Mouse (Mus musculus) gastrocnemius, postnatal 10 days (tissue): ENCODE results near the gene Tbck. TPM values are rescaled to one million over a fixed set of nuclear protein-coding genes. Genes with fewer than 3 reads are reported as not detected.
A peak's percentile ranks its signal among the peaks of the same experiment; 100 is the strongest.

Source experiments
- DNase-seq: peaks from one replicate; pipeline ENCODE4 v3.0.0; 2021; ENCODE audit warnings: mixed read lengths
- total RNA-seq, 2 experiments: library from RNA; stranded (reverse); gene quantifications; 2 replicates each; pipeline ENCODE4 v1.2.3; 2021

The Tbck gene
- total RNA-seq, 2 experiments from 2014 or later = 11.0 to 11.1 TPM

DNA sequence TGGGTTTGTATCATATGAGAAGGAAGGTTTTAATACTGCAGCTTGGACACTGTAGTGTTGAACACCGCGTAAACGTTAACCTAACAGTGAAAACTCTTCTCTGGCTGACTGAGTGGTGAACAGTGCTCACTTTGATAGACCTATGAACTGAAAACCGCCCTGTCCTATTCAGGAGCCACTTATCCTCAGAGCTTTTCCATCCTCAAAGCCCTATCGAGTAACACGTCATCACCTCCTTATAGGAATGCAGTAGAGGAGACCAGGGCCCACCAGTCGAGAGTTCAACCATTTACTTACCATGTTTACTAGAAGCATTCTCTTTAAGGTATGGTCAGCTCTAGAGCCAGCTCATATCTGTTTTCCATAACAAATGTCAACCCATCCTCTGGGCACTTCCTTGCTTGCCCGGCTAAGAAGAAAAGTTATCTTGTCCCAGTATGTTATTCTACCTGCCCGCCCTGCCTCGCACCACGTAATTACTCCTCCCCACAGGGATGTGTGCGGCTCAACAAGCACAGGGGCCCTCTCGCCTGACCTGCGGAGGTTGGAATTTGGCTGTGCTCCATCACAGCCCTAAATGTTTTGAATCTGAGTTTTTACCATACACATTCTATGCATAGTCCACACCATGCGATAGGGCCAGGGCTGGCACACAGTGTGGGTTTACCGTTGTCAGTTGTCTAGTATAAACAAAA lies 147.4 kb downstream of the Tbck start:
- no peak for DNase-seq

DNA sequence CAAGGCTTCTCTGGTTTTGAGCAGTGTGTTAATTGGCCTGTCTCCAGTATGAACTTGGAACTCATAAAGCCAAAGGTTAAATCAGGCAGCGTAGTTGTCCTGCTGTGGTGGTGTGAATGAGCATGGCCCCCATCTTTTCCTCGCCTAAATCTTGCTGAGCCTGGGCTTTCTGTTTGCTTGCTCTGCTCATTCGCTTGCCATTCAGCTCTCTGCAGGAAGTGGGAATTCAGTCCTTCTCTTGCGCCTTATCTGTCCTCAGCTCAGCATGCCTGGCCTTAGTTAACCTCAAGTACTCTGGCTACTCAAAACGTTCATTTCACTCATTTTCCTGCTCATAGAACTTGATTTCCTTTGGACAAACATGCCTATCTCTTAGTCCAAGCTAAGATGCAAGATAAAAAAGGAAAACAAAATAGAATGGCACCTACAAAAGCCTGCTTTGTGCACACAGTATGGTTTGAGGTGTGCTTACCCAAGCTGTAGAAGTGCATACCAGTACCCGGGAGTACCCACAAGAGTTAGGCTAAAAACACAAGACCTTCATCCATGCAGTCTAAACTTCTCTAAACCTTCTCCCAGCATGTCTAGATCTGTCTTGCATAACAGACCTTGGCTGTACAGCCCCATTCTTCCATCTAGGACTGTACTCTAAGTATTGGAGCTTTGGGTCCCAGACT lies 151.3 kb downstream of the Tbck start:
- no peak for DNase-seq

DNA sequence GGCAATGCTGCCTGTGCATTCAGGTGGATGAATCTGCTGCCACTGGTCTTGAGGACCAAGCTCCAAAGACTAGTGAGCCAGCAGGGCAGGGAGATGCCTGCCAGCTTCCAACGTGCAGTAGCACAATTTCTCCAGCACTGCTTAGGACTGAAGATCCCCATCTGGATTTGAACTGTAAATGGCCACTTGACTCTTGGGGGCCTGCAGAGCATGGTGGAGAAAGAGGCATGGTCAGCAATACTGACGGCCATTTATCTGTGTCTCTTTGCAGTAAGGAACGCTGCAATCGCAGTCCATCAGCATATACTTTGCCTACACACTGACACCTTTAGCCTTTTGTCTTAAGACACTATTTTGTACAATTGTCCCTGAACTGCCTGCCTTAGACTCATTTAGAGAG lies 153.2 kb downstream of the Tbck start:
- no peak for DNase-seq

DNA sequence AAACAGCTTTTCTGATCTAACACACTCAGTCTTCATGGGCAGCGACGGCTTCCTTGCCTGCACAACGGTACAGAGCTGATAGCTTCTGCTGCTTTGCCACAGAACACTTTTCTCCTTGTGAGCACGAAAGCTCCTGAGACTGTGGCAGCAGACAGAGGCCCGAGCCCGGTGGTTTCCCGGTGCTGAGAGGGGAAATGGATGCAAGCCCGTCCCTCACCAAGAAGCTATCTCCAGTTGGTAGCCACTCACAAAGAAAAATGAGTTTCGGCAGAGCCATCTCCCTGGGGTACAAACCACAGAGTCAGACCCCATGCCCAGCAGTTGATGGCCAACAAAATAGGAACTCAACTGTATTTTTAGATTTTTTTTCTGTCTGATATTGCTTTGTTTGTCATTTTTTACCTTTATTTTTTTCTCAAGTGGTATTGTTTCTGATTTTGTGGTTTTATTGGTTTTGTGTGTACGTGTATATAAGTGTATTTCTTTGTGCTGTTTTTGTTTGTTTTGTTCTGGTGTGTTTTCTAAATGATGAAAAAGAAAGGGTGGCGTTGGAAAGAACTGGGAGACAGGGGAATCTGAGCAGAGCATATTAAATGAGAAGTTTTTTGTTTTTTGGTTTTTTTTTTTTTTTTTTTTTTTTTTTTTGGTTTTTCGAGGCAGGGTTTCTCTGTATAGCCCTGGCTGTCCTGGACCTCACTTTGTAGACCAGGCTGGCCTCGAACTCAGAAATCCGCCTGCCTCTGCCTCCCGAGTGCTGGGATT lies 154.9 kb downstream of the Tbck start:
- no peak for DNase-seq

DNA sequence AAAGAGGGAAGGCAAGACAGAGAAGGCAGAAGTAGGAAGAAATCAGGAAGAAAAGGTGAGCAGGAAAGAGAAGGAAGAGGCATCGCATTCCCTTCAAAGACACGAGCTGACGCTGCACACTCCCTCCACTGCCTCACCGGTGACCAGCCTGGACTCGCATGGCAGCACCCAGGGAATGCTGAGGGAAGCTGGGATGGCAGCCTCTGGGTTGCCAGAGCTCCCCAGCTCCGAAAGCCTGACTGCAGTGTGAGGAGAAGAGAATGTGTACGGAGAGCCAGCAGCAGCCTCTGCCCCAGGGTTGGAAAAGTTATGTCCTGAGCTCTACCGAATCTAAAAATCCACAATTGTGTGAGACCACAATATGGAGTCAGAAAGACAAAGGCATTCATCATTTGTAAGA lies 155.6 kb downstream of the Tbck start:
- DNase-seq = no peak

DNA sequence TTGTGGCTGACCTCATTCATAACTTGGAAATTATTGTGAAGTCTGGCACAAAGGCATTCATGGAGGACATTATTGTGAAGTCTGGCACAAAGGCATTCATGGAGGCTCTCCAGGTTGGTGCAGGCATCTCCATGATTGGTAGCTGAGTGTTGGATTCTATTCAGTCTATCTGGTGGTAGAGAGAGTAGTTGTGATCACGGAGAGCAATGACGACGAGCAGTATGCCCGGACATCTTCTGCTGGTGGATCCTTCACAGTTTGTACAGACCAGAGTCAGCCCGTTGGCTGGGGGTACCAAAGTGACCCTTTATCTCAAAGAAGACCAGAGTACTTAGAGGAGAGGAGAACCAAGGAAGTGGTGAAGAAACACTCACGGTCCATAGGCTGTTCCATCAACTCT lies 158.7 kb downstream of the Tbck start:
- no peak for DNase-seq

DNA sequence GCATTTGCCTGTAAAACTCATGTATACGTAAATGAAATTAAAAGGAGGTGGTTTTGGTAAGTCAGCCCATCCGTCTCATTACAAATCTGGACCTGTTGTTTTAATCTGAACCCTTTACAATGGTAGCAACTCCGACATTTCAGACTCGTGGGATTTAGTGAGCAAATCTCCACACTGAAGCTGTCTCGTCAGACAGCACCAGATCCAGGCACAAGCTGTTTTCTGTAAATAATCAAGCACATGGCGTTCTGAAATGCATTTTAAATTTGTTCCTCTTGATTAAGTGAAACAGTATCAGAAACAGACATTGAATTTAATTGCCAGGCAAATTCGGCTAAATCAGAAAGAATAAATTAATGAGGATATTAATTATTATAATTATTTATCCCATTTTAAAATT lies 165.7 kb downstream of the Tbck start:
- no peak for DNase-seq

DNA sequence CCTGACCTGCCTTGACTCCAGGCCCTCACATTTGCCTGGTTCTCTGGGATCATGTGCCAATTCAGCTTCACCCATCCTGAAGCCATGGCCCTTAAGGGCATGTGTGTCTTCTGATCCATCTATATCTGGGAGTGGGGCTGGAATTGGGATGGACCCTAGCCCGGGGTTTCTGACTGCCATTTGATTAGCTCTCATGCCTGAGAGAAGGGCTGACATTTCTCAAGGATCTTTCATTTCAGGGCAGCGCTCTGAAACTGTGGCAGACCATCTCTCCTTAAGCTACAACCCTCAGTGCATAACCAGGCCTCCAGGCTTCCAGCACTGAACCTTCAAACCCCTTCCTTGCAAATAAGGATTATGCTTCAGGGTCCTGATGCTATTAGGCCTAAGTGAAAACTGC lies 166.5 kb downstream of the Tbck start:
- no peak for DNase-seq

DNA sequence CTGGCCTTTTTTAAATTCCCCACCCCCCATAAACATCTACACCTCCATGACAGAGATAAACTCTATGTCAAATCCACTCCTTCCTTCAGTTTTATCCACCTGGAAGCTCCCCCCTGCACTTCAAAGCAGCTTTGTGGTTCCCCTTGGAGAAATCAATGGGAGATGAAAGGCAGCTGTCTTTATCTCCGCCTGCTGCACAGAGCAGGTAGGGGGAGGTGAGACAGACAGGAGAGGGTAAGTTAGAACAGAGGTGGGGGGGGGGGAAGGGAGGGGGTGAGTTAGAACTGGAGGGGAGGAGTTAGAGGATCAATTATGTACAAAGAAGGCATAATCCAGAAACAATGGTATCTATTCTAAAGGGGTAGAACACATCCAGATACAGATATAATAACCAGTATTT lies 167.5 kb downstream of the Tbck start:
- no peak for DNase-seq

DNA sequence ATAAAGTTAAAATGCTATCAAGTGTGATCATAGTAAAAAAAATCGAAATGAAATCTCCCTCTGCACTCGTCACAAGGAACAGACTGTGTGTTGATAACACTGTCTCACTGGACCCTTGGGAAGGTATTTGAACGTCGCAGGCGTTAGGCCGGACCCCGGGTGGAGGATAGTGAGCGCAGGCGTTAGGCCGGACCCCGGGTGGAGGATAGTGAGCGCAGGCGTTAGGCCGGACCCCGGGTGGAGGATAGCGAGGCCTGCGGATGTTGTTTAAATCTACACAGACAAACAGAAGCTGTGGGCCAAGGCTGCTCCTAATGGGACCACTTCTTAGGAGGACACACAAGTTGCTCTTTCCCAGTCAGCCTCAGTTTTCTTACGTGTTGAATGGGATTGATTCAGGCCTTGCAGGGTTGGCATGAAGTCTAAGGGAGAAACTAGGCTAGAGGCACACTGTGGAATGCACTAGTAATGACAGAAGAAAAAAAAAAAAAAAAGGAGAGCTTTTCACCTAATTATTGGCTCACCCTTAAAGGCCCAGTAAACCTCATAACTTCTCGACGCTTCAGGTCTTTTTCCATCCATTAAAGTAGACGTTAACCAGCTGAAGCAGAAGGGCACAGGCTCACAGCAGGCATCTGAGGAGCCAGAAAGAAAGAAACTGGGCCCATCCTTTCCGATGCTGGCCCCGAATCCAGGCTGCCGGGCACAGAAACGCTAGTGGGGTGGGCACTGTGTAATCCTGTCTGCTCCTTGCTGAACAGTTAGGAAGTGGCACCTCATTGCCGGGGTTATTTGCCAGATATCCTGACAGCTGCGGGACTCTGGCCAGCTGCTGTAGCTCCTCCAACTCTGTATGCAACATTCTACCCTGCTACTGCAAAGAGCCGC lies 168.1 kb downstream of the Tbck start:
- DNase-seq = peak; percentile 30

DNA sequence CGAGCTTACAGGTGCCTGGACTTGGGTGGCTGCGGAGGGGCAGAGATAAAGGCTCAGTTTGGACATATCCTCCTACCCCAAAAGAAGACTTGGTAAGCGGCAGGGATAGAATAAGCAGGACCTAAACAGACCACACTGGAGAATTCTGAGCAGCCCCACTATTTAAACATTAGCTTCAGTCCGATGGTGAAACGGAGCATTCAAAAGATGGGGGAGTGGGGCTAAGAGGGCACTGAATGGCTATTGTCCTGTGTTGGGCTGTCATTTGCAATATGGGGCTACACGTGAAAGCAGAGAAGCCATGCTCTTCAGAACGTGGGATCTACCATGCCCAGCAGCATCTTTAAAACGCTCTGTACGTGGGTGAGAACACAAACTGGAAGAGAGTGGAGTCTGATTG lies 170.3 kb downstream of the Tbck start:
- DNase-seq = no peak

DNA sequence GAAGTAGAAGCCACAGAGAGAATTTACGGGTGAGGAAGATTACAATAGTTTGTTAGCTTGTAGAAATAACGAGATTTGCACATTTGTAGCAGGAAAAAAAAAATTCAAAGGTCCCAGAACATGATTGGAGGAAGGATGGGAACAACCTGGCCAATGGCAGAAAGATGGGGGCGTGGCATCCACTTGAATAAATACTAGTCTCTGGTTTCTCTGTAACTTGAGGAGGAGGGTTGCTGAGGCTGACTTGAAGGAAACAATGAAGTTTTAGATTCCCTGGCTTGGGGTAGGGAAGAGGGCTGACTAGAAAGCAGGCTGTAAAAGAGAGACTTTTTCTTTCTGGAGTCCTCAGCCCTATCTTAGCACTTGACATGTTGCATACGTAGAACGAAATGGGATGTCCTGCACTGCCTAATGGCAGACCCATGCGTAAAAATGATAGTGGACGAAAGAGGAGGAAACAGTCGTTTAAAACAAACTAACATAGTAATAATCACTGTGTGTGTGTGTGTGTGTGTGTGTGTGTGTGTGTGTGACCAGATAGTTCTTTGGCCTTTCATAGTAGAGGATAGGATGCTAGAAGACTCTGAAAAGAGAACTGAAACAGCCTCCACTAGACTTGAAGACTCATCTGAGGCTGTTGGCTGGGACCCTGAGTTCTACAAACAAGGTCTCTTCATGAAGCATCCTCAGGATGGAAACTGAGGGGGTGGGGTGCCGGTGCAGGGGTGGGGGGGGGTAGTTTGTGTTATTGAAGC lies 171.7 kb downstream of the Tbck start:
- no peak for DNase-seq

DNA sequence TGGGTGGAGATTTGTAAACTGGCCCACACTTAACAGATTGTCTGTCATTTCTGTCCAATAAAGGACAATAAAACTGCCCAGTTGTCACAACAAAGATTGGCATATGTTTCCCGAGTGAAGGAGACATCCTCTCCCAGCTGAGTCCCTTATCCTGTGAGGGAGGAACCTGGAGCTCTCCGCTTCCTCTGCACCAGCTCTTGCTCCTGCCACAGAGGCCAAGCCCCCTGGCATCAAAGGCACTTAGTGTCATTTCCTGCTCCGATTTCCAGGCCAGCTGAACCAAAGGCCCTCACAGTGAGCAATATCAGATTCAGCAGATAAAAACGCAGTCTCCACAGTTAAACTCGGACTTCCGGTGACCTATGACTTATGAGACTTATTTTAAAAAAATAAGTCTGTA lies 172.7 kb downstream of the Tbck start:
- DNase-seq = no peak

DNA sequence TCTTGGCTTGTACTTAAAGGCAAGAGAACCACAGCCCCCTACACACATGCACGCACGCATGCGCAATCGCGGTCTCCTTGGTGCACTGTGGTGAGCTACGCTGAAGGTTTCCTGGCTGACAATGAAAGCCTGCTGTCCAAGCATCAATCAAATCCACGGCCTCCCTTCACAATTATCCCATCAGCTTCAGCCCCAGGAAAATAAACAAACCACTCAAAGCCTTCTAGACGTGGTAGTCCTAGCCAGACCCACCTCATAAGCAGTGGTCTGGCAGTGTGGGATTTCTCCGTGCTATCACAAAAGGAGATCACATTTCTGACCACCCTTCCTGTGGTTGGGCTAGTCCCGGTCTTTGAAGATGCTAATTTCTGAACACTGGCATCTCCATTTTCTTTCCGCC lies 174.9 kb downstream of the Tbck start:
- no peak for DNase-seq

DNA sequence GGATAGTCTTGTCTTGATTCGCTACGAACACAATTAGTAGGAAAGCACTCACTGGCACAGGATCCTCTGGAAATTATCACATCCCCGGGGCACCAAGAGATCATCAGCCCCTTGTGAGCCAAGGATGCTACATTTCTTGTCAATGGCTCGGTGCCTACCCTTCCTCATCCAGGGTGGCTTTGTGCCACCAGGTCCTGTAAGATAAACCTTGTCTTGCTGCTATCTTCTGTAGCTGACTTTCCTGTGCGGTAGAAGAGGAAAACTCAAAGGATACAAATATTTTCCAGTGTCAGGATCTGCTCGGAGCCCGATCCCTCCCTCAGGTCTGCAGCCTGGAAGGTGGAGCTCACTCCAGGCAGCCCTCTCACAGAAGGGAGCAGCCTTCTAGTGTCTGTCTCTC lies 175.6 kb downstream of the Tbck start:
- DNase-seq = no peak

DNA sequence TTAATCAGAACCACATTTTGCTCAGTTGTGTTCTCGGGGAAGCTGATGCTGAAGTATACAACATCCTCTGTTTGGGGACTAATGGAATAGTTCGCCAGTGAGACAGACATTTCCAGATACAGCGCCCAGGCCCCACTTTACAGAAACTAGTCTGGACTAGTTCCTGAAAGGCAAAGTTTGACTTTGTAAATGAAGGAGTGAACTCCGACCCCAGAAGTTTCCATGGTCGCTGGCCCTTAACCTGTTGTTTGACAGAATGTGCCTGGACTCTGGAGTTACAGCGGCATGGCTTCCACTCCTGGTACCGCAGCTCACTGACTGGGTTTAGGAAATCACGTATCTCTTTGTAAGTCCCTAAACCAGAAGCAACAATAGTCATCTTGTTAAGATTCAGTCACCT lies 176.9 kb downstream of the Tbck start:
- no peak for DNase-seq

DNA sequence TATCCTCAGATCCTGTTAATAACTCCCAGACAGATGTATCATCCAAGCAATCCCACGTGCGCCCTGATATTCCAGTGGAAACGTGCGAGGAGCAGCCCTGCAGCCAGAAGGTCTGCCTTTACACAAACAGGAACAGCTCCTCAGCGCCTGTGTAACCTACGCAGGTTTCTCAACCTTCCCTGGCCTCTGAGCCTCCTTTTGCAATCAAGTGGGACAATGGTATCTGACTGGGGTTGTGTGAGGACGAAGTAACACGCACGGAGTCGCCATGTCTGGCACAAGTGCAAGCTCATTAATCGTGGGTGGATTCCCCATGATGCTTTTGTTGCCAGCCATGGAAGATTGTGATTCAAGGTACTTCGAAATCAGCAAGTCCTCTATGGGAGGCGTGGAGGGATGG lies 179.9 kb downstream of the Tbck start:
- no peak for DNase-seq

DNA sequence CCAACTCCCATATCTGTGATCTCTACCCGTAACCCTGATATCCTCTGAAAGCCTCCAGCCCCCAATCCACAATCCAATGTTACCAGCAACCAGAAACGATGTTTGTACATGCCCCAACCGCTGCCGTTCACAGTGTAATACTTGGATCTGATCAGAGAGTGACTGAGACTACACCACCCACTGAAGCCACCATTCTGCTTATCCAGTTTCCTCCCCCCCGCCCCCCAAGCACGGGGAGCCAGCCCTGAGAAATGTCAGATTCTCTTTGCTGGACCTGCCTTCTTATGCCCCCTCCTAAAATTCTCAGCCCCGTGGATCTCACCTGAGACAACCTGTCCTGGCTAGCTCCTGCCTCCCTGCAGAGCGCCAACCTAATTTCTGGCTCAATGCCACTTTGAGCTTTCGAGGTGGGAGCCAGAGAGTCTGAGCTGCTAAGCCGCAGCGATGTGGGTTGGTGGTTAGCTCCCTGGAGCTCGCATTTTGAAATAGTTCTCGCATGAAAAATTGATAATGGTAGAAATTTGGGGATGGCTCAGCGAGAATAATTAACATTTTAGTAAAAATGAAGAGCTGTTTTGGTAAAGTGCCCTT lies 180.5 kb downstream of the Tbck start:
- DNase-seq = no peak

DNA sequence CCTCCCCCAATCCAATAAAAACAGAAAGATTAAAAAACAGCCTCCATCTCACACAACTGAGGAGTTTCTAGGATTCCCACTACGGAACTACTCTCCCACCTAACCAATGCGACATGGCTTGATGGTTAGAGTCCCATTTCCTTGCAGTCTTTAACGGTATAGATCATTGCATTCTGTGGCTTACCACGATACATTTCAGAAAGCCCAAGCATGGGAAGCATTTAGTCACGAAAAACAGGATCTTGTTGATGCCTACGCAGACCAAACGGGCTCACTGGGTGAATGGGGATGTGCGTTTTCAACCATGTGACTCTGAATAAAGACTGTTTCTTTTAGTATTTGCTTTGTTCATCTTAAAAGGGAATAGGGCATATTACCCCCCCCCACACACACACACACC lies 181.0 kb downstream of the Tbck start:
- no peak for DNase-seq

DNA sequence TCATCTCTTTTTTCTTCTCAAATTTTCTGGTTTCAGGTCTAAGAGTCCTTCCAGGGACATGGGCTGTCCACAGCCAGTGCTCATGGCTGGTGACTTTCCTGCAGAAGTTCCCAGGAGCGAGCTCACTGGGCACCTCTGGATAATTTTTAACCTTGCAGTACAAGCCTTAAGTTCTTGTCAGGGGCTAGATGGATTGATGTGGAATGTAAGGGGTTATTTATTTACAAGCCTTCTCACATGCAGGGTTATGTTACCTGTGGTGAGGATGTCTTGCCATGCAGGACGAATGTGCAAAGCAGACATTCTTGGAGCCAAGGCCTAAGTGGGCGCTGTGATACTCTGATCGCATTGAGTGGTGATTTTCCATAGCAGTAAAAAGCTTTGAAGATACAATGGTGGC lies 181.7 kb downstream of the Tbck start:
- DNase-seq = no peak

DNA sequence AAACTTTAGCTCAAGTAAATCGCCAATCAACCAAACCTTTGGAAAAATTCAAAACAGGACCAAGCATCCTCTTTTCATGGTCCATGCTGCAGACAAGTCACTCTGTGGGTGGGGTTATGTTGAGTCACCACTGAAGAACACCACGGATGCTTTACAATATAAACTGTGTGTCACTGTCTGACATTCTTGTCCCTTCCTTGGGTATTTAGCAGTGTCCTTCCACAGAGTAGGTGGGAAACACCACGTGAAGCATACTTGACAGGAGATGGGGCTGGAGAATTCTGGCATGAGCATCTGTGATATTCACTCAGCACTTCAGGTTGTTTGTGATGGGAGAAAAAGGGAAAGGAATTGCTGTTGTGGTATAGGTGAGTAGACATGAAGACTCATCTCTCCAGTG lies 183.0 kb downstream of the Tbck start:
- no peak for DNase-seq
